Mouse (Mus musculus): ENCODE data around the gene Prr19. TPM values are rescaled to one million over a fixed set of nuclear protein-coding genes. Genes with fewer than 3 reads are reported as not detected.

The Prr19 gene
- total RNA-seq, 2 experiments from 2014 or later = not detected

GRCm38 (mm10) chr7:25290911-25291310, 10.3 kb upstream of the Prr19 start:
- DNase-seq (ENCODE audit: low spot score in 2 of 2) = no peak

- DNase-seq (ENCODE audit: low spot score in 2 of 2) = no peak
Measured at GRCm38 (mm10) chr7:25292107-25292506, 9.1 kb upstream of the Prr19 start.

DNA sequence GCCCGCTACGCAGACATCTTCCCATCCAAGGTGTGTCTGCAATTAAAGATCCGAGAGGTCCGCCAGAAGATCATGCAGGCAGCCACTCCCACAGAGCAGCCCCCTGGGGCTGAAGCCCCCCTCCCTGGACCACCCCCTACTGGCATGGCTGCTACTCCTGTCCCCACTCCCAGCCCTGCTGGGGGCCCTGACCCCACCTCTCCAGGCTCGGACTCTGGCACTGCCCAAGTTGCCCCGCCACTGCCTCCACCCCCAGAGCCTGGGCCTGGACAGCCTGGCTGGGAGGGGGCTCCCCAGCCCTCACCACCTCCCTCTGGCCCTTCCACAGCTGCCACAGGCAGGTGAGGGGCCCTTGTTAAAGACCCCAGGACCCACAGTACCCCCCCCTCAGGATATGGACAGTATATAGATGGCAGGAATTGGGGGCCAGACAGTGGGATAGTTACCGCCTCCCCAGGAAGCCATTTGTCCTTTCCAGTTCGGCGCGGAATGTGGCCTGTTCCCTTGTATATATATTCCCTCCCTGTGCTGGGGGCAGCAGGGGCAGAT, 7.9 kb upstream of the Prr19 start:
- DNase-seq (ENCODE audit: low spot score in 2 of 2) = no peak

GRCm38 (mm10) chr7:25294495-25294894, 6.7 kb upstream of the Prr19 start:
- DNase-seq (ENCODE audit: low spot score in 2 of 2) = no peak

DNA sequence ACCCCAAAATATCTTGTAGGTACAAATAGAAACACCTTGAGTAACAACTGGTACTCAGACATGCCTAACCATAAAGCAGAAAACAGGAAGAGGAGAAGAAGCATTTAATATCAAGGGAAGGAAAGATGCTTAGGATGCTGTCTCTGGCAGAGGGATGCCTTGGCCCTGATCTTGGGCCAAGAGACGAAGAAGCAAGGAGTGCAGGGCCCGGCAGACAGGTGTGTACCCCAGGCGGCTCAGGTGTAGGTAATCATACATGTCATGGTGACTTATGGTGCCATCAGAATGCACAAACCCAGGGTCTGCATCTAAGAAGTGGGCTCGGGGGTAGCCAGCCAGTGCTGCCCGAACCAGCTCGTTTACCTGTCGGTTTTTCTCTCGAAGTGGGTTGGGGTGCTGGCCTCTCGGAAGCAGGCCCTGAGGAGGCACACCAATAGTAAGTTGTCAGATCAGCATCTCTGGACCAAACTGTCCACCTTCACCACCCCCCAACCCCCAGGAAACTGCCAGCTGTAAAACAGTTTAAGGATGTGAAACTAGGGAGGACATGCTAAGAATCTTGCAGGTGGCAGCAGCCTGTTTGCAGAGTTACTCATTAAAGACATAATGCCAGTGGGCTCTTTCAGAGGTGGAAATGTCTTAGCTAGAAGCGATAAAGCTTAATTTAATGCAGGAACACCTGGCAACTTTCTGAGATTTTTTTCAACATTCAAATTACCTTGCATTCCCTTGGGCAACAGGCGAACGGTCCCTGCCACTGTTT, 6.1 kb upstream of the Prr19 start:
- DNase-seq (ENCODE audit: low spot score in 2 of 2) = no peak

- no peak for DNase-seq (ENCODE audit: low spot score in 2 of 2)
Measured at GRCm38 (mm10) chr7:25296945-25297453, 4.2 kb upstream of the Prr19 start.

- DNase-seq (ENCODE audit: low spot score in 2 of 2) = peak; percentile 80 to 86
Measured at GRCm38 (mm10) chr7:25297454-25298325, 3.5 kb upstream of the Prr19 start, which contains the start of gene Pafah1b3. Gene Pafah1b3 (minus strand): TSS chr7:25297986.

DNA sequence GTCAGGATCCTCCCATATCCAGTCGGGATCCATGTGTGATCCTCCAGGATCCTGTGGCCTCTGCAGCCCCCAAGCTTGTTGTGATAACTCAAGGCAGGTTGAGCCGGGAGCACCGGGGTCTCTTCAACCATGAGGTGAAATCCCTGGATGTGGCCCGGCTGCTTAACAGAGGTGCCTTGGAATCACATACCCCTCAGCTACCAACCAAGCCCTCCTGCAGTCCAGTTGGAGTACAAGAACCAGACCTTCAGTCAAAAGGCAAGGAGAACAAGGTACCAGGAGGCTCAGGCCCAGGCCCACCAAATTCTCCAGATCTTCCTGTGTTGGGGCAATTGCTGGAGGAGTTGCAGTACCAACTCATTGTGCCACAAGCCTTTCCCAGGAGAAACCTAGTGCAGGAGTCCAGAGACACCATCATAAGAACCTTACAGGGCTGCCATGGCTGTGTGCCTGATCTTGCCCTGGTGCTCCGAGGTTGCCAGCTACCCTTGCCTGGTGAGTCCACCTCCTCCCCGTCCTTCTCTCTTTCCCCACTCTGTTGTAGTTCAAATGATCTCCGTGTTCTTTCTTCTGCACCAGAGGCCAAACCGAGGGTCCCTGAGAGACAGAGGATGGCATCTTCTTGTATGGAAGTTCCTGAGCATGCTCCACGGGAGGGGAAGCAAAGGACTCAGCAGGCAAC, 1.9 kb downstream of the Prr19 start:
- DNase-seq (ENCODE audit: low spot score in 2 of 2) = no peak

DNA sequence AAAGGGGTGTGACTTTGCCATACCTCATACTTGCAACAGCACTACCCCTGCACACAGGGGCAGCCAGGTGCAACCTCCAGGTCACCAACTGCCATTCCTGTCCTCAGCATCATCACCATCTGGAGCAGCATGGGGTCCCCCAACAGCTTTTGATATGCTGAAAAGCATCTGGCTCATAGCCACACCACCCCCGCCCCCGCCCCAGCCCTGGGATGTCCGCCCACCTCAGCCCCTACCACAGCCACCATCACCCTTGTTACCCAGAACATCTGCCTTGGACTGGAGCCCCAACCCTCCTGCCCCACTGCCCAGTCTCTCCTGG, 2.4 kb downstream of the Prr19 start:
- no peak for DNase-seq (ENCODE audit: low spot score in 2 of 2)

DNA sequence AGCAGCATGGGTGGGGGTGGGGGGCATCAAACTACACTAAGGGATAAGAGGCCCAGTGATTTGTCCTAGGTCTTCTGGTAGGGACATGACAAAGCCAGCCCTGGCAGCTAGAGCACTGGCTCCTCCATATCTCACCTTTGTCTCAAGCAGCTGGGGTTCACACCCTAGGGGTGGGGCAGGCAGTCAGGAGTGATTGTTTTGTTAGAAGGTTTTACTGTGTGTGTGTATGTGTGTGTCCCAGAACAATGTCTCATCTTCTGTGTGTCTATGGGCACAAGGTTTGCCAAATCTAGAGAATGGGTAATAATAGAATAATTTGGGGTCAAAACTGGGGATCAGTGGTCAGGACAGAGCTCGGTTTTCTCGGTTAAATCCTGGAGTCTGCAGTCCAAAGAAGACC, 4.3 kb downstream of the Prr19 start:
- no peak for DNase-seq (ENCODE audit: low spot score in 2 of 2)

DNA sequence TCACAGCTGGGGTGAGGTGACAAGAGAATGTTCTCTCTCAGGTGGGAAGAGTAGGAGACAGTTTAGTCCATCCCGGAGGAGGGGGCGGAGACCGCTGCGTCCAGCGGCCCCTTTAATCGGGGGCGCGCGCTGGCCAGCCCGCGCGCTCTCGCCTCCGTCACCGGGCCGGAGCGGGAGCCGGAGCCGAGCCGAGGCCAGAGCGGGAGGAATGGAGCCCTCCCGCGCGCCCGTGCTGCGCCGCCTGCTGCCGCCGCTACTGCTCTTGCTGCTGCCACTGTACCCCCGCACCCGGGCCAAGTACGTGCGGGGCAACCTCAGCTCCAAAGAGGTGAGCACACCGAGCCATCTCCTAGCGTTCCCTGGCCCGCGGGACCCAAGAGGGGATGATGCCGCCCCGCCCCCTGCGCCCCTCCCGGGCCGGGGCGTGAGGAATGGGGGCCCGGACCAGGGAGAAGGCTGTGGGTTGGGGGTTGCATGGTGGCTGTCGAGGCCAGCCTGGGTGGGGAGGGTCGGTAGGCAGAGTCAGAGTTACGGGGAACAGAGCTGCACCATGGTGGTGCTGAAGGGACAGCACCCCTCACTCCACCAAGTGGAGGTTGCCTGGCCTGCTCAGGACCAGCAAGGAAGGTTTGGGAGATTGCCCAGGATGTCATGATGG, 4.9 kb downstream of the Prr19 start, which contains the start of gene Tmem145:
Gene Tmem145, plus strand, starts transcription at position 151 of the 658 bp plus-strand sequence.
- DNase-seq (ENCODE audit: low spot score in 2 of 2) = no peak

- no peak for DNase-seq (ENCODE audit: low spot score in 2 of 2)
Measured at GRCm38 (mm10) chr7:25306614-25306996, 5.4 kb downstream of the Prr19 start.

DNA sequence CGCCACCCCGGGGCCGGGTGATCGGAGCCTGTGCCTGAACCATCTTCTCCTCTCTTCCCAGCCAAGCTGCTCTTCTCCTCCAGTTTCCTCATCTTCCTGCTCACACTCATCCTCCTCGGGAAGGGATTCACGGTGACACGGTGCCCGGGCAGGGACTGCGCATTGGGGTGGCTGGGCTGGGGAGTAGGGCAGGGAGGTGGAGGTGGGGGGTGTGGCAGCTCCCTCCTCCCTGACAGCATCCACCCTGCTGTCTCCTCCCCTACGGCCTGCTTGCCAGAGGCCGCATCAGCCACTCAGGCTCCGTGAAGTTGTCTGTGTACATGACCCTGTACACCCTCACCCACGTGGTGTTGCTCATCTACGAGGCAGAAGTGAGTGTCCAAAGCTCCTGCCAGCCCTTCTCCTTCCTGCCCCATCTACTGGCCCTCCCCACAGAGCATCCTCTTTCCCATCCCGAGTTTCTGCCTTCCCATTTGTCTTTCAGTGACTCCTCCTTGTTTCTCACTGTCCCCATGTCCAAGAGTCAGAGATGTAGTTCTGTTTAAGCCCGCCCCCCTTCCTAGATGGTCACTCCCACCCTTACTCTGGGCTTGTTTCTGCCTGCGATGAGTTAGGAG, 7.6 kb downstream of the Prr19 start:
- no peak for DNase-seq (ENCODE audit: low spot score in 2 of 2)

DNA sequence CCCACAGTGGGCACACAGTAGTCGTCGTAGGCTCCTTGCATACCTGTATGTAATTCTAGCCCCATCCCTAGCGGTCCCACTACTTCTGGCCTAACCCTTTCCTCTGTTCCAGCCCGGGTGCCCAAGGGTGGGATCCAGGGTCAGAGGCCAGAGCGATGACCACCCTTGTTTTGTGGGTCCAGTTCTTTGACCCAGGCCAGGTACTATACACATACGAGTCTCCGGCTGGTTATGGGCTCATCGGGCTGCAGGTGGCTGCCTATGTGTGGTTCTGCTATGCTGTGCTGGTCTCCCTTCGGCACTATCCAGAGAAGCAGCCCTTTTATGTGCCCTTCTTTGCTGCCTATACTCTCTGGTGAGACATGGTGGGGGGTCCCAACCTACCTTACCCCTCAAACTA, 8.2 kb downstream of the Prr19 start:
- DNase-seq (ENCODE audit: low spot score in 2 of 2) = no peak

GRCm38 (mm10) chr7:25311193-25311592, 10.0 kb downstream of the Prr19 start:
- no peak for DNase-seq (ENCODE audit: low spot score in 2 of 2)

DNA sequence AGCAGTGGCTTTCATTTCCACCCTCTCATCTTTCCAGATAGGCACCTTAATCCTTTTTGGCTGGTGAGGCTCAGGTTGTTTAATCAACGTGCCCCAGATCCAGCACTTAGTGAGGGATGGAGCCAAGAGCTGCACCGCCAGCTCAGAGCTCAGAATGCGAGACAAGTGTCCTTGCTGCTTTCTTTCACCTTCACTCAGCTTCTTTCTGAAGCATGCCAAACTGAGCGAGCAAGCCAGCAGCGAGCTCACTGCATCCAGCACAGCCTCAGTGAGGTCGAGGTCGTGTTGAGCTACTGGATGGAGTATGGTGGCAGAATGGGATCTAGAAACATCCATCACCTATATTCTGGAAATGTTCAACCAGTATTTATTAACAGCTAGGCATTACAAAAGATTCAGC, 12.1 kb downstream of the Prr19 start:
- no peak for DNase-seq (ENCODE audit: low spot score in 2 of 2)

DNA sequence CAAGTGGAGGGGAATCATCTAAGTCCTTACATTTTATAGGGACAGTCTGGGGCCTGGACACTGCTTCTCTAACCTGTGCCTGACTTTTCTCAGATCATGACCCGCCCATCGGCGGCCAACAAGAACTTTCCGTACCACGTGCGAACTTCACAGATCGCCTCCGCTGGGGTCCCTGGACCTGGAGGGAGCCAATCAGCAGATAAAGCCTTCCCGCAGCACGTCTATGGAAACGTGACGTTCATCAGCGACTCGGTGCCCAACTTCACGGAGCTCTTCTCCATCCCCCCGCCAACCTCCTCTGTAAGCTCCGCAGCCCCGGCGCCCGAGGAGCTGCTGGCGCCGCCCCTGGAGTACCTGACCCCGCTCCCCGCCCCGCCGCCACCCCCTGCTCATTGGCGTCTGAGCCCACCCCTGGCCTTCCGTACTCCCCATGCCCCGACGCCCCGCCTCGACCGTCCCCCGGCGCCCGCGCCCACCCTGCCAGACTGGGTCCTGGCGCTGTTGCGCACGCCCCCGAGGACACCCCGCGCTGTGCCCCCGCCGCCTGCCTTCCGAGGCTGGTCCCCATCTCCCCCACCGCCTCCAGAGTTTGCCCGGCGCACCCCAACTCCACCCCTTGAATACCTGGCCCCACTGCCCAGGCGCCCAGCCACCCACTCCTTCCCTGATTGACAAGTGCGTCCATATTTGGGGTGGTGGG, 13.5 kb downstream of the Prr19 start:
- no peak for DNase-seq (ENCODE audit: low spot score in 2 of 2)

- no peak for DNase-seq (ENCODE audit: low spot score in 2 of 2)
Measured at GRCm38 (mm10) chr7:25315306-25316041, 14.3 kb downstream of the Prr19 start.

All from layer of hippocampus, postnatal 14 days (tissue).